Comparison of ENCODE assay signal across 8 mouse cellular contexts in the genomic region with DNA sequence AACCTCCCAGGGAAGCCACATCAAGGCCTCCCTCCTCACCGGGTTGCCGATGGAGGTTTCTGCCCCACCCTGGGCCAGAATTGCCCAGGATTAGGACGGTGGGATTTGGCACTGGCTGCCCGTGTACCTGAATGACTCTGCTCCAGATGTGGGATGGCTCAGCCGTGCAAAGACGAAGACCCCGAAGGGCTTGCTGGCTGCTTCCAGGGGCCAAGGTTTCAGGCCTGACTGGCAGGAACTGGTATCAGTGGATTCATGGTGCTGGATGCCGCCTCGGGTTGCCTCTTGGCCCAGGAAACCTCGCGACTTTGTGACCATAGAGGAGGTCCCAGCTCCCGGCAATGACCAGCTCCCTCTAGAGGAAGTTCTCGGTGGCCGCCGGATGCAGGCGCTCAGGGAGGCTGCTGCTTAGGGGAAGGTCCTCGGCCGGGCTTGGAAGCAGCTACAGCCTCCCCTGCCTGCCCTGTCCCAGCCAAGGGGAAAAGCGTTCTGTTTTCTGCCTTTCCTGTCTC. TPM values are rescaled to one million over a fixed set of nuclear protein-coding genes. Genes with fewer than 3 reads are reported as not detected.
DNase-seq lines count a peak whose midpoint lies in the region; ATAC-seq lines count a peak whose summit lies in the region.

No protein-coding gene starts in this region.

- ATAC-seq in common myeloid progenitor, adult 5-6 weeks (replicated peaks; ENCODE audit: low read depth, poor library complexity, severe bottlenecking), result peak; percentile 85
- peak; percentile 82 for ATAC-seq in megakaryocyte progenitor cell, adult 5-6 weeks (replicated peaks; ENCODE audit: poor library complexity)

- peak; percentile 96 for DNase-seq in ZHBTc4 (ENCODE audit: low read depth, low spot score)
- peak; percentile 75 to 83 for DNase-seq in gastrocnemius, adult 8-10 months (ENCODE audit: low spot score in 2 of 2)
- peak; percentile 90 for DNase-seq in induced T-regulatory cell, adult 2 months (ENCODE audit: low read depth)
- peak; percentile 65 to 93 for DNase-seq in left cerebral cortex, adult 9 months (ENCODE audit: low spot score in 2 of 2)
- peak; percentile 88 for DNase-seq in right cerebral cortex, postnatal 14 days
- peak; percentile 86 to 91 for DNase-seq in urinary bladder, postnatal 36 days (ENCODE audit: low spot score in 2 of 2)

RNA-seq across cellular contexts. Expression of a gene that starts 0.5 kb away (rescaled TPM):
- total RNA-seq in common myeloid progenitor, adult 5-6 weeks (2017), result 43.9 and 53.3 TPM in 2 replicates
- total RNA-seq in gastrocnemius, adult 8-10 months (2022), result 10 to 100 TPM; 18.8 to 22.3 (median 21.4) TPM
- total RNA-seq in megakaryocyte progenitor cell, adult 5-6 weeks (2015), result 130 and 135 TPM in 2 replicates
- total RNA-seq in megakaryocyte progenitor cell, adult 5-6 weeks (2017), result 63.3 and 68.7 TPM in 2 replicates

RNA-seq across cellular contexts. Expression of a gene that starts 28.8 kb away (rescaled TPM):
- total RNA-seq in common myeloid progenitor, adult 5-6 weeks (2017), result 6.9 and 13.2 TPM in 2 replicates
- total RNA-seq in gastrocnemius, adult 8-10 months (2022), result 1 to 10 TPM; 1.4 to 2.8 (median 2.0) TPM
- total RNA-seq in megakaryocyte progenitor cell, adult 5-6 weeks (2015), result 3.4 and 3.6 TPM in 2 replicates
- total RNA-seq in megakaryocyte progenitor cell, adult 5-6 weeks (2017), result 5.3 and 6.2 TPM in 2 replicates

RNA-seq across cellular contexts. Expression of a gene that starts 55.4 kb away (rescaled TPM):
- total RNA-seq in common myeloid progenitor, adult 5-6 weeks (2017), result 25.1 and 27.9 TPM in 2 replicates
- 1 to 10 TPM; 1.1 to 1.6 (median 1.5) TPM for total RNA-seq in gastrocnemius, adult 8-10 months (2022)
- 2.9 and 5.3 TPM in 2 replicates for total RNA-seq in megakaryocyte progenitor cell, adult 5-6 weeks (2015)
- 16.3 and 22.1 TPM in 2 replicates for total RNA-seq in megakaryocyte progenitor cell, adult 5-6 weeks (2017)

Comparison
In these comparisons a context has a peak if more than half of its experiments do, and no peak if none do; other contexts are left out.
1. Peak in every context shown above with its lines: DNase-seq and ATAC-seq.